Mouse (Mus musculus): Measurements from ENCODE around the gene Tmem216.

Tmem216 gene

GRCm38 (mm10) chr19:10564278-10564677, 8.2 kb upstream of the Tmem216 start:
- DNase-seq, result no peak

- DNase-seq, result no peak
These were observed 6.3 kb upstream of the Tmem216 start for GRCm38 (mm10) chr19:10562351-10562750.

- no peak for DNase-seq
These were observed 5.7 kb upstream of the Tmem216 start for GRCm38 (mm10) chr19:10561558-10562314.

GRCm38 (mm10) chr19:10560108-10560507, 4.1 kb upstream of the Tmem216 start:
- DNase-seq, result no peak

- peak; percentile 19 to 27 for DNase-seq
These were observed 1.9 kb upstream of the Tmem216 start for GRCm38 (mm10) chr19:10557837-10558375.

- no peak for DNase-seq
These were observed 1.4 kb upstream of the Tmem216 start for GRCm38 (mm10) chr19:10557430-10557829.

- DNase-seq, result no peak
These were observed 963 bp upstream of the Tmem216 start for GRCm38 (mm10) chr19:10557001-10557400.

GRCm38 (mm10) chr19:10539454-10539853, 16.6 kb downstream of the Tmem216 start:
- no peak for DNase-seq

- peak; percentile 23 to 28 for DNase-seq
These were observed 26.0 kb downstream of the Tmem216 start for GRCm38 (mm10) chr19:10530082-10530481.

GRCm38 (mm10) chr19:10525910-10526309, 30.1 kb downstream of the Tmem216 start, which contains the start of gene Sdhaf2:
TSS of gene Sdhaf2 (minus strand) at chr19:10526142.
- peak; percentile 66 to 74 for DNase-seq

- DNase-seq, result peak; percentile 85
These were observed 30.7 kb downstream of the Tmem216 start, which contains the start of gene Cpsf7 for GRCm38 (mm10) chr19:10525106-10525901. TSS of gene Cpsf7 (plus strand) at chr19:10525266.

GRCm38 (mm10) chr19:10524784-10525105, 31.3 kb downstream of the Tmem216 start:
- no peak for DNase-seq

GRCm38 (mm10) chr19:10523483-10524080, 32.5 kb downstream of the Tmem216 start:
- no peak for DNase-seq

GRCm38 (mm10) chr19:10521926-10522325, 34.1 kb downstream of the Tmem216 start:
- DNase-seq, result peak in 1 of 2 experiments; percentile 20

- DNase-seq, result peak; percentile 38 to 43
These were observed 35.7 kb downstream of the Tmem216 start for GRCm38 (mm10) chr19:10520355-10520754.

GRCm38 (mm10) chr19:10510759-10511330, 45.2 kb downstream of the Tmem216 start:
- DNase-seq, result no peak

GRCm38 (mm10) chr19:10502571-10502970, 53.5 kb downstream of the Tmem216 start:
- DNase-seq, result peak; percentile 67 to 70

GRCm38 (mm10) chr19:10500581-10500980, 55.5 kb downstream of the Tmem216 start:
- no peak for DNase-seq

GRCm38 (mm10) chr19:10497512-10498160, 58.4 kb downstream of the Tmem216 start:
- no peak for DNase-seq

GRCm38 (mm10) chr19:10496976-10497375, 59.1 kb downstream of the Tmem216 start:
- DNase-seq, result no peak

GRCm38 (mm10) chr19:10495670-10496069, 60.4 kb downstream of the Tmem216 start:
- DNase-seq, result no peak

- peak; percentile 52 to 60 for DNase-seq
These were observed 69.7 kb downstream of the Tmem216 start for GRCm38 (mm10) chr19:10486264-10486738.

All from B cell, adult 2 months (primary cell).